Mouse (Mus musculus) MEL (cell line): Measurements from ENCODE around the gene Dpysl5. TPM values are rescaled to one million over a fixed set of nuclear protein-coding genes. Genes with fewer than 3 reads are reported as not detected.

Source experiments
- DNase-seq: peaks from one replicate; pipeline ENCODE4 v3.0.0; 2011; ENCODE audit warnings: low read depth, low spot score
- H3K27ac ChIP-seq: 2 replicates; pipeline ENCODE4 v1.5.1; 2012; ENCODE audit warnings: low read depth, mild to moderate bottlenecking, control low read depth, low read length, moderate library complexity; ENCODE audit not compliant: control insufficient read depth
- H3K27me3 ChIP-seq, 2 experiments: fragments of 150-350 bp in 1 of 2; sonication (generic) in 1 of 2; 2 replicates each; pipeline ENCODE4 v1.6.1; 2012; ENCODE audit warnings: low read length in 2 of 2, mild to moderate bottlenecking in 2 of 2, improper control_type of control experiment in 1 of 2, moderate library complexity in 1 of 2; ENCODE audit not compliant: insufficient read depth in 2 of 2, control insufficient read depth in 1 of 2
- H3K36me3 ChIP-seq, 2 experiments: 2 replicates each; pipeline ENCODE4 v1.6.1; 2012 to 2014; ENCODE audit warnings: low read length in 2 of 2, improper control_type of control experiment in 1 of 2, inconsistent platforms in 1 of 2, mild to moderate bottlenecking in 1 of 2; ENCODE audit not compliant: insufficient read depth in 2 of 2, control insufficient read depth in 1 of 2
- H3K4me1 ChIP-seq, 2 experiments: fragments of 150-350 bp in 1 of 2; sonication (generic) in 1 of 2; 2 replicates each; pipeline ENCODE4 v1.6.1; 2012; ENCODE audit warnings: low read length in 2 of 2, improper control_type of control experiment in 1 of 2, mild to moderate bottlenecking in 1 of 2; ENCODE audit not compliant: insufficient read depth in 2 of 2, control insufficient read depth in 1 of 2
- H3K4me3 ChIP-seq, 2 experiments: fragments of 150-350 bp in 1 of 2; sonication (generic) in 1 of 2; 2 replicates each; pipeline ENCODE4 v1.5.1; 2012; ENCODE audit warnings: low read depth in 2 of 2, low read length in 2 of 2, mild to moderate bottlenecking in 2 of 2, moderate library complexity in 2 of 2, control low read depth in 1 of 2, improper control_type of control experiment in 1 of 2; ENCODE audit not compliant: control insufficient read depth in 1 of 2, insufficient read depth in 1 of 2
- H3K79me2 ChIP-seq: 2 replicates; pipeline ENCODE4 v1.6.1; 2012; ENCODE audit warnings: mild to moderate bottlenecking, low read length, moderate library complexity; ENCODE audit not compliant: control insufficient read depth, poor library complexity, insufficient read depth
- H3K9ac ChIP-seq: 2 replicates; pipeline ENCODE4 v1.6.1; 2012; ENCODE audit warnings: low read depth, mild to moderate bottlenecking, control low read depth, low read length, moderate library complexity; ENCODE audit not compliant: control insufficient read depth, poor library complexity, severe bottlenecking
- H3K9me3 ChIP-seq: fragments of 150-350 bp; sonication (generic); replicated peaks from 2 replicates; pipeline ENCODE4 v1.6.1; 2012; ENCODE audit warnings: mild to moderate bottlenecking, low read length, improper control_type of control experiment, moderate library complexity; ENCODE audit not compliant: insufficient read depth
- CHD2 ChIP-seq: IDR thresholded peaks from 2 replicates; pipeline ENCODE4 v1.6.1; 2011; ENCODE audit warnings: low read length, improper control_type of control experiment
- E2F4 ChIP-seq: IDR thresholded peaks from 2 replicates; pipeline ENCODE4 v1.6.1; 2011; ENCODE audit warnings: low read depth, low read length, improper control_type of control experiment, borderline replicate concordance
- ELF1 ChIP-seq: IDR thresholded peaks from 2 replicates; pipeline ENCODE4 v1.6.1; 2014; ENCODE audit warnings: low read depth, mild to moderate bottlenecking, inconsistent platforms, low read length, improper control_type of control experiment, moderate library complexity
- GATA1 ChIP-seq: IDR thresholded peaks from 2 replicates; pipeline ENCODE4 v1.6.1; 2011; ENCODE audit warnings: low read depth, low read length, improper control_type of control experiment
- JUND ChIP-seq: IDR thresholded peaks from 2 replicates; pipeline ENCODE4 v1.6.1; 2011; ENCODE audit warnings: low read depth, mild to moderate bottlenecking, improper control_type of control experiment, low read length
- KAT2A ChIP-seq: conservative IDR thresholded peaks from 2 replicates; pipeline ENCODE4 v1.6.1; 2012; ENCODE audit warnings: low read depth, low read length, improper control_type of control experiment, inconsistent platforms
- MAFK ChIP-seq: IDR thresholded peaks from 2 replicates; pipeline ENCODE4 v1.6.1; 2011; ENCODE audit warnings: low read depth, mild to moderate bottlenecking, low read length, improper control_type of control experiment, borderline replicate concordance
- MAX ChIP-seq: IDR thresholded peaks from 2 replicates; pipeline ENCODE4 v1.6.1; 2011; ENCODE audit warnings: low read length, improper control_type of control experiment
- MEF2A ChIP-seq: IDR thresholded peaks from 2 replicates; pipeline ENCODE4 v1.6.1; 2014; ENCODE audit warnings: low read depth, mild to moderate bottlenecking, inconsistent platforms, low read length, improper control_type of control experiment; ENCODE audit not compliant: poor library complexity, insufficient replicate concordance, severe bottlenecking; ENCODE audit errors: extremely low read depth
- MYB ChIP-seq: IDR thresholded peaks from 2 replicates; pipeline ENCODE4 v1.6.1; 2011; ENCODE audit warnings: mild to moderate bottlenecking, low read depth, low read length, improper control_type of control experiment
- NRF1 ChIP-seq: IDR thresholded peaks from 2 replicates; pipeline ENCODE4 v1.6.1; 2014; ENCODE audit warnings: low read depth, mild to moderate bottlenecking, inconsistent platforms, low read length, improper control_type of control experiment, moderate library complexity; ENCODE audit not compliant: poor library complexity, insufficient read depth, severe bottlenecking
- POLR2AphosphoS2 ChIP-seq: IDR thresholded peaks from 2 replicates; pipeline ENCODE4 v1.6.1; 2011; ENCODE audit warnings: low read length, improper control_type of control experiment
- POLR2AphosphoS5 ChIP-seq: IDR thresholded peaks from 2 replicates; pipeline ENCODE4 v1.6.1; 2012; ENCODE audit warnings: low read depth, borderline replicate concordance, mild to moderate bottlenecking, inconsistent platforms, low read length, moderate library complexity, mixed read lengths
- RCOR1 ChIP-seq: IDR thresholded peaks from 2 replicates; pipeline ENCODE4 v1.6.1; 2012; ENCODE audit warnings: low read depth, mild to moderate bottlenecking, inconsistent platforms, low read length, improper control_type of control experiment
- SMC3 ChIP-seq: IDR thresholded peaks from 2 replicates; pipeline ENCODE4 v1.6.1; 2011; ENCODE audit warnings: low read depth, low read length, improper control_type of control experiment
- TBP ChIP-seq: IDR thresholded peaks from 2 replicates; pipeline ENCODE4 v1.8.0; 2011; ENCODE audit warnings: low read depth, low read length, improper control_type of control experiment
- USF1 ChIP-seq: IDR thresholded peaks from 2 replicates; pipeline ENCODE4 v1.6.1; 2014; ENCODE audit warnings: low read depth, mild to moderate bottlenecking, inconsistent platforms, low read length, improper control_type of control experiment, moderate library complexity
- USF2 ChIP-seq, 2 experiments: IDR thresholded peaks; 2 replicates each; pipeline ENCODE4 v1.6.1; 2011 to 2012; ENCODE audit warnings: improper control_type of control experiment in 2 of 2, low read length in 2 of 2, borderline replicate concordance in 1 of 2, inconsistent platforms in 1 of 2, low read depth in 1 of 2, mild to moderate bottlenecking in 1 of 2; ENCODE audit not compliant: insufficient read depth in 1 of 2
- ZC3H11A ChIP-seq: IDR thresholded peaks from 2 replicates; pipeline ENCODE4 v1.6.1; 2012; ENCODE audit warnings: low read depth, mild to moderate bottlenecking, inconsistent platforms, low read length, improper control_type of control experiment
- ZKSCAN1 ChIP-seq: IDR thresholded peaks from 2 replicates; pipeline ENCODE4 v1.6.1; 2012; ENCODE audit warnings: low read depth, mild to moderate bottlenecking, inconsistent platforms, low read length, improper control_type of control experiment, moderate library complexity
- ZMIZ1 ChIP-seq: IDR thresholded peaks from 2 replicates; pipeline ENCODE4 v1.6.1; 2012; ENCODE audit warnings: low read depth, mild to moderate bottlenecking, inconsistent platforms, low read length, improper control_type of control experiment, moderate library complexity
- ZNF384 ChIP-seq: IDR thresholded peaks from 2 replicates; pipeline ENCODE4 v1.6.1; 2012; ENCODE audit warnings: low read depth, mild to moderate bottlenecking, inconsistent platforms, low read length, improper control_type of control experiment
- polyA plus RNA-seq, 2 experiments: library from polyadenylated mRNA; stranded (reverse) in 1 of 2; unstranded in 1 of 2; fragments of >175 nt in 1 of 2; fragments of >200 nt in 1 of 2; gene quantifications; 2 replicates each; pipeline versions ENCODE4 v1.2.1 to v1.2.4; 2012; ENCODE audit warnings: low replicate concordance in 2 of 2, low read depth in 1 of 2; ENCODE audit not compliant: insufficient read length in 2 of 2, insufficient read depth in 1 of 2, missing spikeins in 1 of 2
- total RNA-seq: library from RNA; depleted of rRNA; stranded (reverse); fragments of 300-350 nt; gene quantifications from 2 replicates; pipeline ENCODE4 v1.2.3, GENCODE M21; 2012

Dpysl5 gene
- total and polyA plus RNA-seq, 3 experiments = not detected

DNA sequence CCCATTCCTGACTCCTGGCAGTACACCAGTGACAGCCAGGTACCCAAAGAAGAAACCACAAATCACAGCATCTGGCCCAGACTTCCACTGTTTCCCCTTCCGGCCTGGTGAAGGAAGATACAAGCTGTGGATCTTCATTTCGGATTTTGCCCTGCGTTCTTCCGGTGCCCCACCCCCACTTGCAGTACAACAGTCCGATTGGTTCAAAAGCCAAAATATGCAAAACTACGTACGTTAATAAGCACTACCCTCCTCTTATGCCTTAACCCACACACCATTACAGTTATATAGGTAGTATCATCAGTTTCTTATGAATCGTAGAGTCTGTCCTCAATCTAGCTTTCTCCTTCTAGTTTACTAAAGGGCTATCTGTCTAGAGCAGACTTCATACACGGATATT is 46.0 kb upstream of the Dpysl5 start (continued):
- TF ChIP-seq NRF1 = no peak
- no peak for TF ChIP-seq MAX
- no peak for TF ChIP-seq ZNF384
- TF ChIP-seq ZMIZ1 = peak; percentile 17; the same call in 1 of the 2 replicates
- TF ChIP-seq USF1 = no peak
- TF ChIP-seq GATA1 = peak; percentile 31; the same call in 1 of the 2 replicates
- TF ChIP-seq CHD2 = peak; percentile 53

DNA sequence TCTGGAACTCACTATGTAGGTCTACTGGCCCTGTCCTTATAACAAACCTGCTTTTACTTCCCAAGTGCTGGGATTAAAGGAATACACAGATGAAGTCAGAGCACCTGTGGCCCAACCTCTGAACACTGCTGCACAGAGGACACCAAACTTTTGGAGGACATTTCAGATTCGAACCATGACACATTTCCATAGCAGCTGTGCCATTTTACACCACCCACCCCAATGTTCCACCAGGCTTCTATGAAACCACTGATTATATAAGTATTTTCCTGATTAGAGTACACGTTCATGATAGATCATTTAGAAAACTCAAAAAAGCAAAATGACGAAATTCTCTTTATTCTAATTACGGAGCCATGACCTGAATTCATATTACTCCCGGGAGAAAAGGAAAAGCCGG is 45.4 kb upstream of the Dpysl5 start:
- DNase-seq = no peak
- Histone ChIP-seq H3K27ac (peak overlapping the region; percentile 98), H3K4me1 (peaks cover 15 to 26% of the 10 kb centered on the region in 2 experiments), H3K27me3 (no peaks in the 10 kb centered on the region), H3K79me2 (peaks cover 38% of the 10 kb centered on the region), H3K9ac (peak overlapping the region; percentile 79), H3K9me3 (no peaks in the 10 kb centered on the region), H3K4me3 (peak overlapping the region; percentile 58 to 71), H3K36me3 (peaks cover 18 to 28% of the 10 kb centered on the region in 2 experiments)
- TF ChIP-seq ELF1 (no peak), E2F4 (no peak), ZKSCAN1 (0 out of 2 replicates have a peak, but pooled peaks have one; percentile 23), KAT2A (peak; percentile 34; the same call in 1 of the 2 replicates), USF2 (IDR thresholded peaks at IDR 0.05; ENCODE audit: borderline replicate concordance in 1 of 2, insufficient read depth in 1 of 2, low read depth in 1 of 2, low read length in 2 of 2) (no peak), SMC3 (no peak), ZNF384 (no peak), JUND (no peak), RCOR1 (0 out of 2 replicates have a peak, but pooled peaks have one; percentile 13), POLR2AphosphoS5 (no peak), MAFK (no peak), GATA1 (no peak), POLR2AphosphoS2 (no peak), ZC3H11A (no peak), MYB (no peak), USF1 (no peak), TBP (no peak), MEF2A (no peak)
